Mouse (Mus musculus) hindbrain, postnatal 0 days (tissue): ENCODE measurements at regions not wholly inside any gene's neighbourhood (a gene's known extent, or its start where the extent isn't known, plus 50 kb on each side); places are given as distances from the start of the nearest gene placed in this dataset.
A peak's percentile ranks its signal among the peaks of the same experiment; 100 is the strongest.

Experiments used
- ATAC-seq: fragments of 200-750 bp; cut with Nextera tagmentation; 2 replicates; pipeline ENCODE4 v1.8.0; 2017; ENCODE audit warnings: mild to moderate bottlenecking, moderate TSS enrichment, moderate library complexity
- DNase-seq: peaks from one replicate; pipeline ENCODE4 v3.0.0-alpha.2; 2015; ENCODE audit warnings: low spot score
- H3K27ac ChIP-seq: fragments of 300-500 bp; sonication (generic); 2 replicates; pipeline ENCODE4 v1.5.1; 2014; ENCODE audit warnings: mild to moderate bottlenecking
- H3K27me3 ChIP-seq: fragments of 300-500 bp; sonication (generic); 2 replicates; pipeline ENCODE4 v1.6.1; 2014; ENCODE audit warnings: low read length, mixed read lengths; ENCODE audit not compliant: insufficient read depth
- H3K36me3 ChIP-seq: fragments of 300-500 bp; sonication (generic); 2 replicates; pipeline ENCODE4 v1.6.1; 2014; ENCODE audit warnings: low read length, mixed read lengths; ENCODE audit not compliant: insufficient read depth
- H3K4me1 ChIP-seq: fragments of 300-500 bp; sonication (generic); 2 replicates; pipeline ENCODE4 v1.6.1; 2014; ENCODE audit warnings: antibody characterized with exemption, low read length, mixed read lengths; ENCODE audit not compliant: insufficient read depth
- H3K4me2 ChIP-seq: fragments of 300-500 bp; sonication (generic); 2 replicates; pipeline ENCODE4 v1.6.1; 2014; ENCODE audit warnings: low read depth, mild to moderate bottlenecking, low read length, moderate library complexity, mixed read lengths
- H3K4me3 ChIP-seq: fragments of 300-500 bp; sonication (generic); 2 replicates; pipeline ENCODE4 v1.5.1; 2014; ENCODE audit warnings: low read length
- H3K9ac ChIP-seq: fragments of 300-500 bp; sonication (generic); replicated peaks from 2 replicates; pipeline ENCODE4 v1.6.1; 2014; ENCODE audit warnings: mild to moderate bottlenecking, low read length, moderate library complexity, mixed read lengths
- H3K9me3 ChIP-seq: fragments of 300-500 bp; sonication (generic); 2 replicates; pipeline ENCODE4 v1.6.1; 2016; ENCODE audit warnings: low read length, mixed read lengths
- CTCF ChIP-seq: IDR thresholded peaks from 2 replicates; pipeline ENCODE4 v1.5.1; 2016; ENCODE audit warnings: antibody characterized with exemption, control low read depth, low read depth
- WGBS: fragments of 180-500 bp; shearing (Covaris S2); extraction: QIAGEN DNeasy Blood & Tissue Kit; methylation state at CpG from one replicate; pipeline ENCODE4 v1.1.7; 2014; 5-methylcytosine and 5-hydroxymethylcytosine counted together

- no peaks in the 10 kb centered on the region for H3K36me3 ChIP-seq
- no peaks in the 10 kb centered on the region for H3K27me3 ChIP-seq
- H3K4me3 ChIP-seq = no peak overlapping the region
- DNase-seq = peak; percentile 8
- no peak for ATAC-seq
- H3K4me2 ChIP-seq = no peak overlapping the region
- WGBS = 80% methylated on average over 2 of the region's 2 CpGs
- no peak overlapping the region for H3K27ac ChIP-seq
- no peak overlapping the region for H3K9ac ChIP-seq
- H3K4me1 ChIP-seq = no peaks in the 10 kb centered on the region
- no peaks in the 10 kb centered on the region for H3K9me3 ChIP-seq
- TF ChIP-seq CTCF = no peak
Observed at GRCm38 (mm10) chr2:63518534-63518933, 334.4 kb upstream of the Kcnh7 start.

GRCm38 (mm10) chr2:63513554-63514226 is 329.6 kb upstream of the Kcnh7 start:
- Histone ChIP-seq H3K36me3 (no peaks in the 10 kb centered on the region), H3K9ac (no peak overlapping the region), H3K4me2 (no peak overlapping the region), H3K4me1 (no peaks in the 10 kb centered on the region), H3K4me3 (no peak overlapping the region), H3K9me3 (no peaks in the 10 kb centered on the region), H3K27ac (no peak overlapping the region), H3K27me3 (no peaks in the 10 kb centered on the region)
- peak; percentile 59 for TF ChIP-seq CTCF
- peak; percentile 72 for DNase-seq
- WGBS = 78% methylated on average over 1 of the region's 1 CpGs
- ATAC-seq = no peak

GRCm38 (mm10) chr2:63503939-63504338 is 319.9 kb upstream of the Kcnh7 start:
- ATAC-seq = no peak
- 10% methylated on average over 3 of the region's 3 CpGs for WGBS

GRCm38 (mm10) chr2:63476411-63476810 is 292.3 kb upstream of the Kcnh7 start:
- DNase-seq (no peak), ATAC-seq (no peak)
- H3K9ac ChIP-seq = no peak overlapping the region
- 68% methylated on average over 5 of the region's 5 CpGs for WGBS
- H3K4me2 ChIP-seq = no peak overlapping the region
- no peaks in the 10 kb centered on the region for H3K36me3 ChIP-seq
- H3K27me3 ChIP-seq = no peaks in the 10 kb centered on the region
- TF ChIP-seq CTCF = no peak
- H3K4me3 ChIP-seq = no peak overlapping the region
- H3K9me3 ChIP-seq = no peaks in the 10 kb centered on the region
- H3K27ac ChIP-seq = no peak overlapping the region
- H3K4me1 ChIP-seq = no peaks in the 10 kb centered on the region

More at GRCm38 (mm10) chr2:63503939-63504338, 319.9 kb upstream of the Kcnh7 start:
- no peak overlapping the region for H3K4me3 ChIP-seq
- no peaks in the 10 kb centered on the region for H3K27me3 ChIP-seq
- no peaks in the 10 kb centered on the region for H3K36me3 ChIP-seq
- peak; percentile 75 for DNase-seq
- no peaks in the 10 kb centered on the region for H3K9me3 ChIP-seq
- peak; percentile 78 for TF ChIP-seq CTCF
- H3K9ac ChIP-seq = no peak overlapping the region
- no peak overlapping the region for H3K4me2 ChIP-seq
- no peak overlapping the region for H3K27ac ChIP-seq
- no peaks in the 10 kb centered on the region for H3K4me1 ChIP-seq

GRCm38 (mm10) chr2:63475255-63475654 is 291.2 kb upstream of the Kcnh7 start:
- DNase-seq (no peak), ATAC-seq (no peak)
- no peaks in the 10 kb centered on the region for H3K36me3 ChIP-seq
- no peaks in the 10 kb centered on the region for H3K27me3 ChIP-seq
- H3K27ac ChIP-seq = no peak overlapping the region
- no peak overlapping the region for H3K4me2 ChIP-seq
- no peaks in the 10 kb centered on the region for H3K4me1 ChIP-seq
- H3K9me3 ChIP-seq = no peaks in the 10 kb centered on the region
- no peak overlapping the region for H3K9ac ChIP-seq
- TF ChIP-seq CTCF = no peak
- H3K4me3 ChIP-seq = no peak overlapping the region

GRCm38 (mm10) chr2:63473699-63474098 is 289.6 kb upstream of the Kcnh7 start:
- Histone ChIP-seq H3K4me3 (no peak overlapping the region), H3K36me3 (no peaks in the 10 kb centered on the region), H3K27me3 (no peaks in the 10 kb centered on the region), H3K9me3 (no peaks in the 10 kb centered on the region), H3K4me2 (no peak overlapping the region), H3K9ac (no peak overlapping the region), H3K4me1 (no peaks in the 10 kb centered on the region), H3K27ac (no peak overlapping the region)
- 14% methylated on average over 2 of the region's 2 CpGs for WGBS
- DNase-seq (peak; percentile 83), ATAC-seq (0 out of 2 replicates have a peak, but pooled peaks have one; percentile 70)
- peak; percentile 85 for TF ChIP-seq CTCF

- H3K27ac ChIP-seq = no peak overlapping the region
- H3K9me3 ChIP-seq = no peaks in the 10 kb centered on the region
- H3K4me2 ChIP-seq = no peak overlapping the region
- H3K36me3 ChIP-seq = no peaks in the 10 kb centered on the region
- no peak overlapping the region for H3K4me3 ChIP-seq
- H3K9ac ChIP-seq = no peak overlapping the region
- 67% methylated on average over 2 of the region's 2 CpGs for WGBS
- TF ChIP-seq CTCF = no peak
- H3K4me1 ChIP-seq = no peaks in the 10 kb centered on the region
- DNase-seq (no peak), ATAC-seq (no peak)
- H3K27me3 ChIP-seq = no peaks in the 10 kb centered on the region
Observed at GRCm38 (mm10) chr2:63472248-63472647, 288.2 kb upstream of the Kcnh7 start.
